Mouse (Mus musculus): ENCODE results near the gene Mpzl2.

The Mpzl2 gene

GRCm38 (mm10) chr9:45039499-45039898 is at the start of gene Mpzl2:
Gene Mpzl2 (plus strand): TSS chr9:45039799.
- no peak for DNase-seq

- DNase-seq, result no peak
These were observed 47.8 kb upstream of the Mpzl2 start for GRCm38 (mm10) chr9:44991821-44992220.

- no peak for DNase-seq
These were observed 47.3 kb upstream of the Mpzl2 start for GRCm38 (mm10) chr9:44992271-44992670.

GRCm38 (mm10) chr9:44993268-44993667 is 46.3 kb upstream of the Mpzl2 start:
- DNase-seq, result no peak

- no peak for DNase-seq
These were observed 44.6 kb upstream of the Mpzl2 start for GRCm38 (mm10) chr9:44994962-44995361.

- peak; percentile 70 for DNase-seq
These were observed 43.0 kb upstream of the Mpzl2 start for GRCm38 (mm10) chr9:44996590-44996989.

- DNase-seq, result peak; percentile 71
These were observed 41.5 kb upstream of the Mpzl2 start for GRCm38 (mm10) chr9:44998138-44998537.

GRCm38 (mm10) chr9:44999171-44999570 is 40.4 kb upstream of the Mpzl2 start:
- peak; percentile 61 for DNase-seq

GRCm38 (mm10) chr9:44999776-45000175 is 39.8 kb upstream of the Mpzl2 start:
- no peak for DNase-seq

GRCm38 (mm10) chr9:45000249-45000648 is 39.4 kb upstream of the Mpzl2 start:
- DNase-seq, result no peak

- DNase-seq, result peak; percentile 47
These were observed 32.2 kb upstream of the Mpzl2 start for GRCm38 (mm10) chr9:45007404-45007803.

GRCm38 (mm10) chr9:45008342-45008741 is 31.3 kb upstream of the Mpzl2 start:
- peak; percentile 79 for DNase-seq

GRCm38 (mm10) chr9:45009180-45010078 is 30.2 kb upstream of the Mpzl2 start, which contains the start of gene Cd3e:
Gene Cd3e (minus strand): TSS chr9:45009627.
- peak; percentile 87 for DNase-seq

- peak; percentile 83 for DNase-seq
These were observed 29.1 kb upstream of the Mpzl2 start for GRCm38 (mm10) chr9:45010461-45010860.

GRCm38 (mm10) chr9:45011291-45011690 is 28.3 kb upstream of the Mpzl2 start:
- DNase-seq, result no peak

- DNase-seq, result peak; percentile 57
These were observed 24.7 kb upstream of the Mpzl2 start for GRCm38 (mm10) chr9:45014879-45015278.

GRCm38 (mm10) chr9:45015841-45016240 is 23.8 kb upstream of the Mpzl2 start:
- DNase-seq, result peak; percentile 68

GRCm38 (mm10) chr9:45018031-45018430 is 21.6 kb upstream of the Mpzl2 start:
- no peak for DNase-seq

- peak; percentile 82 for DNase-seq
These were observed 16.8 kb upstream of the Mpzl2 start for GRCm38 (mm10) chr9:45022800-45023199.

- no peak for DNase-seq
These were observed 16.0 kb upstream of the Mpzl2 start for GRCm38 (mm10) chr9:45023638-45024037.

- DNase-seq, result no peak
These were observed 15.4 kb upstream of the Mpzl2 start for GRCm38 (mm10) chr9:45024187-45024586.

- DNase-seq, result no peak
These were observed 12.2 kb upstream of the Mpzl2 start for GRCm38 (mm10) chr9:45027376-45027775.

- no peak for DNase-seq
These were observed 9.3 kb upstream of the Mpzl2 start for GRCm38 (mm10) chr9:45030341-45030740.

GRCm38 (mm10) chr9:45032261-45032660 is 7.3 kb upstream of the Mpzl2 start:
- no peak for DNase-seq

- DNase-seq, result no peak
These were observed 5.1 kb upstream of the Mpzl2 start for GRCm38 (mm10) chr9:45034526-45034925.

Measured in thymus, postnatal 14 days (tissue).